Mouse (Mus musculus): ENCODE results near the gene Gfy.

- TF ChIP-seq POLR2A (IDR thresholded peaks at IDR 0.05; ENCODE audit: insufficient read depth, low read depth, low read length) = no peak
- no peak for TF ChIP-seq CTCF (IDR thresholded peaks at IDR 0.05)
- no peak for TF ChIP-seq EP300 (IDR thresholded peaks at IDR 0.05; ENCODE audit: insufficient read depth, low read depth, low read length)
Measured at GRCm38 (mm10) chr7:45141914-45142313, 37.5 kb downstream of the Gfy start.

Measured in heart, adult 2 months (tissue).